Mouse (Mus musculus) lung, postnatal 0 days (tissue): ENCODE results near the gene Zeb2. TPM values are rescaled to one million over a fixed set of nuclear protein-coding genes. Genes with fewer than 3 reads are reported as not detected.

Source experiments
- ATAC-seq: fragments of 200-750 bp; cut with Nextera tagmentation; 2 replicates; pipeline ENCODE4 v1.8.0; 2017; ENCODE audit warnings: moderate library complexity
- DNase-seq: peaks from one replicate; pipeline ENCODE4 v3.0.0-alpha.2; 2016; ENCODE audit warnings: low spot score
- H3K27ac ChIP-seq: fragments of 300-500 bp; sonication (generic); 2 replicates; pipeline ENCODE4 v1.5.1; 2014; ENCODE audit warnings: antibody characterized with exemption, mild to moderate bottlenecking, low read length, mixed read lengths
- H3K27me3 ChIP-seq: fragments of 300-500 bp; sonication (generic); replicated peaks from 2 replicates; pipeline ENCODE4 v1.6.1; 2014; ENCODE audit warnings: low read length, mixed read lengths; ENCODE audit not compliant: insufficient read depth
- H3K36me3 ChIP-seq: fragments of 300-500 bp; sonication (generic); 2 replicates; pipeline ENCODE4 v1.6.1; 2014; ENCODE audit warnings: low read length, mixed read lengths; ENCODE audit not compliant: insufficient read depth
- H3K4me1 ChIP-seq: fragments of 300-500 bp; sonication (generic); 2 replicates; pipeline ENCODE4 v1.6.1; 2014; ENCODE audit warnings: antibody characterized with exemption, low read depth, low read length, mixed read lengths; ENCODE audit not compliant: insufficient read depth
- H3K4me2 ChIP-seq: fragments of 300-500 bp; sonication (generic); replicated peaks from 2 replicates; pipeline ENCODE4 v1.6.1; 2014; ENCODE audit warnings: low read depth, mild to moderate bottlenecking, low read length, moderate library complexity, mixed read lengths
- H3K4me3 ChIP-seq: fragments of 300-500 bp; sonication (generic); 2 replicates; pipeline ENCODE4 v1.5.1; 2014; ENCODE audit warnings: low read depth, low read length
- H3K9ac ChIP-seq: fragments of 300-500 bp; sonication (generic); replicated peaks from 2 replicates; pipeline ENCODE4 v1.6.1; 2014; ENCODE audit warnings: low read depth, mild to moderate bottlenecking
- H3K9me3 ChIP-seq: fragments of 300-500 bp; sonication (generic); 2 replicates; pipeline ENCODE4 v1.6.1; 2016; ENCODE audit warnings: low read length, mixed read lengths
- CTCF ChIP-seq: IDR thresholded peaks from 2 replicates; pipeline ENCODE4 v1.5.1; 2016; ENCODE audit warnings: antibody characterized with exemption, mild to moderate bottlenecking
- EP300 ChIP-seq: IDR thresholded peaks from 2 replicates; pipeline ENCODE4 v1.6.1; 2016; ENCODE audit warnings: antibody characterized with exemption, mild to moderate bottlenecking, control low read depth
- WGBS: fragments of 180-500 bp; shearing (Covaris S2); extraction: QIAGEN DNeasy Blood & Tissue Kit; methylation state at CpG from one replicate; pipeline ENCODE4 v1.1.7; 2014; 5-methylcytosine and 5-hydroxymethylcytosine counted together
- polyA plus RNA-seq: library from polyadenylated mRNA; unstranded; fragments of >200 nt; fragmentation: Nextera tagmentation; extraction: Ambion mirVana; gene quantifications from 2 replicates; pipeline ENCODE4 v1.2.1, GENCODE M21; 2015

Zeb2 gene
- polyA plus RNA-seq, 1 experiment from 2014 or later = 36.4 TPM

GRCm38 (mm10) chr2:45118121-45118520 is 926 bp upstream of the Zeb2 start:
- no peak for TF ChIP-seq EP300
- no peak for TF ChIP-seq CTCF
- H3K9ac ChIP-seq = no peak overlapping the region
- peak overlapping the region; percentile 69 for H3K27ac ChIP-seq
- H3K4me2 ChIP-seq = peak overlapping the region; percentile 43
- H3K4me3 ChIP-seq = peak overlapping the region; percentile 10; the same call in 1 of the 2 replicates
- no peaks in the 10 kb centered on the region for H3K36me3 ChIP-seq
- no peaks in the 10 kb centered on the region for H3K4me1 ChIP-seq
- DNase-seq (peak; percentile 4), ATAC-seq (no peak)
- H3K27me3 ChIP-seq = no peaks in the 10 kb centered on the region
- 49% methylated on average over 3 of the region's 3 CpGs for WGBS
- no peaks in the 10 kb centered on the region for H3K9me3 ChIP-seq

GRCm38 (mm10) chr2:45117592-45117991 is 397 bp upstream of the Zeb2 start:
- DNase-seq = no peak
- Histone ChIP-seq H3K4me3 (peak overlapping the region; percentile 56), H3K27ac (peak overlapping the region; percentile 93), H3K4me2 (peak overlapping the region; percentile 62), H3K4me1 (no peaks in the 10 kb centered on the region), H3K27me3 (no peaks in the 10 kb centered on the region), H3K36me3 (no peaks in the 10 kb centered on the region), H3K9ac (peak overlapping the region; percentile 49; the same call in 1 of the 2 replicates), H3K9me3 (no peaks in the 10 kb centered on the region)
- TF ChIP-seq CTCF (no peak), EP300 (no peak)
- ATAC-seq = no peak
- WGBS = 22% methylated on average over 7 of the region's 7 CpGs

- no peaks in the 10 kb centered on the region for H3K4me1 ChIP-seq
- WGBS = under 1% methylated on average over 25 of the region's 25 CpGs
- H3K36me3 ChIP-seq = no peaks in the 10 kb centered on the region
- H3K27me3 ChIP-seq = no peaks in the 10 kb centered on the region
- peak overlapping the region; percentile 56 for H3K4me3 ChIP-seq
- H3K27ac ChIP-seq = peak overlapping the region; percentile 93
- no peaks in the 10 kb centered on the region for H3K9me3 ChIP-seq
- TF ChIP-seq CTCF (no peak), EP300 (no peak)
- DNase-seq (peak; percentile 41), ATAC-seq (0 out of 2 replicates have a peak, but pooled peaks have one; percentile 2)
- H3K9ac ChIP-seq = peak overlapping the region; percentile 49
- H3K4me2 ChIP-seq = peak overlapping the region; percentile 62
Measured at GRCm38 (mm10) chr2:45116531-45117024, 617 bp downstream of the Zeb2 start.

- Histone ChIP-seq H3K27ac (peak overlapping the region; percentile 93), H3K36me3 (no peaks in the 10 kb centered on the region), H3K4me2 (peak overlapping the region; percentile 62), H3K4me1 (no peaks in the 10 kb centered on the region), H3K27me3 (no peaks in the 10 kb centered on the region), H3K9me3 (no peaks in the 10 kb centered on the region), H3K4me3 (peak overlapping the region; percentile 56), H3K9ac (peak overlapping the region; percentile 49)
- peak; percentile 84 for DNase-seq
- ATAC-seq = peak; percentile 37
- TF ChIP-seq EP300 = no peak
- TF ChIP-seq CTCF = no peak
- WGBS = 2% methylated on average over 23 of the region's 23 CpGs
Measured at GRCm38 (mm10) chr2:45115720-45116495, 1.3 kb downstream of the Zeb2 start.

- ATAC-seq = no peak
- H3K9ac ChIP-seq = no peak overlapping the region
- H3K27me3 ChIP-seq = no peaks in the 10 kb centered on the region
- peak overlapping the region; percentile 93 for H3K27ac ChIP-seq
- peak overlapping the region; percentile 62 for H3K4me2 ChIP-seq
- WGBS = 12% methylated on average over 6 of the region's 6 CpGs
- DNase-seq = no peak
- H3K36me3 ChIP-seq = no peaks in the 10 kb centered on the region
- H3K4me1 ChIP-seq = no peaks in the 10 kb centered on the region
- no peaks in the 10 kb centered on the region for H3K9me3 ChIP-seq
- peak overlapping the region; percentile 56 for H3K4me3 ChIP-seq
- TF ChIP-seq EP300 (no peak), CTCF (no peak)
Measured at GRCm38 (mm10) chr2:45115211-45115610, 2.0 kb downstream of the Zeb2 start.

- no peak overlapping the region for H3K4me3 ChIP-seq
- DNase-seq = no peak
- H3K27ac ChIP-seq = peak overlapping the region; percentile 93
- H3K9me3 ChIP-seq = no peaks in the 10 kb centered on the region
- 41% methylated on average over 2 of the region's 2 CpGs for WGBS
- no peak for ATAC-seq
- no peaks in the 10 kb centered on the region for H3K36me3 ChIP-seq
- no peak for TF ChIP-seq EP300
- TF ChIP-seq CTCF = no peak
- no peak overlapping the region for H3K9ac ChIP-seq
- H3K4me1 ChIP-seq = no peaks in the 10 kb centered on the region
- H3K27me3 ChIP-seq = no peaks in the 10 kb centered on the region
- H3K4me2 ChIP-seq = peak overlapping the region; percentile 27
Measured at GRCm38 (mm10) chr2:45114596-45114995, 2.6 kb downstream of the Zeb2 start.
